Mouse (Mus musculus) right cerebral cortex, adult 18-20 months (tissue): Measurements from ENCODE around the gene Rps15a.

Source experiments
- DNase-seq: peaks from one replicate; pipeline ENCODE4 v3.0.0; 2022; ENCODE audit warnings: mixed read lengths

The Rps15a gene

DNA sequence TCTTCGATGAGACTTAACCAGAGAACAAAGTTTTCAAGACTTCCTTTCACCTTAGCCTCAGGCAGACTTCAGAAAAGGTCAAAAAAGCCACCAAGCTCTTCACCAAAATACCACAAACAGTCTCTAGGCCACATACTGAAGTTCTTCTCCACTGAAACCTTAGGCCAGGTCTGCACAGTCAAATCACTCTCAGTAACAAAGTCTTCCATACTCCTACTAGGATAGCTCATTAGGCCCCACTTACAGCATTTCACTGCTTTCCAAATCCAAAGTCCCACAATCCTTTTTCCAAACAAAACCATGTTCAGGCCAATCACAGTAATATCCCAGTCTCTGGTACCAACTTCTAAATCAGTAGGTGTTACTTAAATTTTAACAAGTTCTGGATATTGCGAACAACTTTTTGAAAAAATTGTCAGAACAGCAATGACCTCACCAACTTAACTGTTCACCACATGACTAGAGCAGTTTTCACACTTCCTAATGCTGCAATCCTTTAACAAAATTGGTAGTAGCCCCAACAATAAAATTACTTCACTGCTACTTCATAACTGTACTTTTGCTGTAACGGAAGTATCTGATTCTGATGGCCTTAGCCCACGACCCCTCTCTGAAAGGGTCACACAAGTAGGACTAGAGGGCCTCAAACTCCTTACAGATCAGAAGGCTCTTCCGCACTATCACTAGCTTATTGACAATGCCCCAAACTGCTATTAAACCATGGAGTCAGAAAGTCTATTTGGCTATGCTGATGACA is 2.3 kb downstream of the Rps15a start:
- DNase-seq: no peak

DNA sequence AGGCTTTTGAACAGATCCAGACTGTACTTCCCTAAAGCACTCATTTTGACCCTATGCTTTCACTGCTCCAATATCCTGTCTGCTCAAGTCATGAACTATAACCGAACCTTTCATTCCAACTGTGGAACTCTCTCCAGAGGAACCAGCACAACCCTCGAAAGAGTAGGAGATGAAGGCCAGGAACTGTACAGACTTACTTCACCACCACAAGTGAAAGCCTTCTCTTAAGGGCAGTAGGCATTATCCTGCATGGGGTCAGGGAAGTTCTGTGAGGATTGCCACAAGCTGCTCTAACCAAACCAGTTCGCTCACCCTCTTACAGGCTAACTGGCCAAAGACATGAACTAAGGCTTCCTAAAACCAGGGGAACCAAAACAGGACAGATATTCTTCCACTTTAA is 4.9 kb downstream of the Rps15a start:
- DNase-seq: no peak

- no peak for DNase-seq
These were observed 8.3 kb downstream of the Rps15a start for GRCm38 (mm10) chr7:118107671-118108070.

GRCm38 (mm10) chr7:118104458-118105052 is 11.4 kb downstream of the Rps15a start:
- DNase-seq: peak; percentile 29

- no peak for DNase-seq
These were observed 12.3 kb downstream of the Rps15a start for GRCm38 (mm10) chr7:118103462-118104379.

DNA sequence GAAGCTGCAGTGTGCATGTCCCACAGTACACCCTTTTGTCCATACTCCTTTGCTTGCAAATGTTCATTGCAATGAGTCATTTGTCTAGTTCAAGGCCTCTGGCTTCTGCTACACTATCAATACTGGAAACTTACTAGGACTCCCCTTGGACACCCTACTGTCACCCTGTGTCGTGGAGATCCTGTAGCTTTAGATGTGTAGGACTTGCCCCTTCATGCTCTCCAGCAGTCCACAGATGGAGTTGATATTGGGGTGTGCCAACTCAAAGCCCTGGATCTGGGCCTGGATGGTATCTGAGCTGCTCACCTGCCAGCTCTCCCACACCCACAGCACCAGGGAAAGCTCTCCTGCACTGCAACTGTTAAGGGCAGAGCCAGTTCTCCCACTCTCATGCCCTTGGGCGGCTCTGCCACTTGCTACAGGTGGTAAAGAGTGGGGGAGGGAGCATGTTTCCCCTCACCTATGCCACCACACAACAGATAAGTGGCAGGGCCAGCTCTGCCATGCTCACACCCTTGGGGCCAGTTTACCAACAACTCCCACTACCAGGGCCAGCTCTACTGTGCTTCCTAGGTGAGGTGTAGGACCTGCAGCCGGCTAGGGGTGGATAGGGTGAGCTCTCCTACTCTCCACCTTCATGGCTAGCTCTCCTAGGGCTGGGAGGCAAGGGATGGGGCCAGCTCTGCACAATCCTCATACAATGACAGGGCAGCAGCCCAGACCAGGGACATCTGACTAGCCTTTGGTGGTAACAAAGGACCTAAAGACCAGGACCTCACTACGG is 13.1 kb downstream of the Rps15a start:
- DNase-seq: no peak

DNA sequence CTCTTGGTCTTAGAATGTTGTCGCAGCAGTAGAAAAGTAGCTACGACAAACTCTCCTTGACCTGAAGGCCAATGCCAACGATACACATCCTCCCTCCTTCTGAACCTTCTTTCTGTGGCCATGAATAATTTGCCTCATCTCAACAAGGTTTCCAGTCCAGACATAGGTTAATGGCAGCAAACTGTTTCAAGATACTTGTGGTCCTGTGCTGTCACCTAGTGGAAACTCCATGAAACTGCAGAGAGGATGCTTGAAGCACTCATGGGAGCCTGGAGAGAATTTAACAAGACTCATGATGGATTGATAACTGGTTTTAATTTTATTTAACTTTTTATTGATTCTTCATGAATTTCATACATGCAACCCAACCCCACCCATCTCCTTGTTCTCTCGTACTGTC is 13.8 kb downstream of the Rps15a start:
- peak; percentile 38 for DNase-seq

GRCm38 (mm10) chr7:118097615-118098014 is 18.4 kb downstream of the Rps15a start:
- no peak for DNase-seq

GRCm38 (mm10) chr7:118079987-118080386 is 36.0 kb downstream of the Rps15a start:
- no peak for DNase-seq

DNA sequence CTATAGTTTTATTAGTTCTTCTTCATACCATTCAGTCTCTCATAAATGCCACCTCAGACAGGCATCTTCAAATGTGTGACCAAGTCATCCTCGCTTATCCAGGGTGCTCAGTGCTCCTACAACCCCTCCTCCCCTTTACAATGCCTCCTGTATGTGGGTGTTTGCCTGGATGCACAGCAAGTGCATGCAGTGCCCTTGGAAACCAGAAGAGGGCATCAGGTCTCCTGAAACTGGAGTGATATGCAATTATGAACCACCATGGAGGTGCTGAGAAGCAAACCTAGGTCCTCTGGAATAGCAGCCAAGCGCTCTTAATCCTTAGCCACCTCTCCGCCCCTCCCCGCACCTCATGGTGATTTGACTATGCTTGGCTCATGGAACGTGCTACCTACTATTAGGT is 36.9 kb downstream of the Rps15a start:
- no peak for DNase-seq

DNA sequence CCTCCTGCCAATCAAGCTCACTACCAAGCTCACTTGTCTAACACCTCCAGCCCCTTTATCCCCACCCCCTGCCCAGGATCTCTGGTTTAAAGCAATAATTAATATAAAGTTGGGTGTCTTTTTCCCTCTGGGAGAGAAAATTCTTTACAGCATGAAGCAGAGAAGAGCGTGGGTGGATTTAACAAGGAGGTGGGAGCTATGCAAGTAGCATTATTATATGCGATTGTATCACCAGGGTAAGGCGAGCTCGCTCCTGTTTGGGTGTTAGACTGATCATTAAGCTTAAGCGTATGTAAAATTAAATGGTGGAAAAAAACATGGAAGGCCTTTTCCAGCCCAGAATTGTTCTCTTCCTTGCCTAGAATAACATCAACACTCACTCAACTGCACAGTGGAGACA is 48.7 kb downstream of the Rps15a start:
- DNase-seq: peak; percentile 42

DNA sequence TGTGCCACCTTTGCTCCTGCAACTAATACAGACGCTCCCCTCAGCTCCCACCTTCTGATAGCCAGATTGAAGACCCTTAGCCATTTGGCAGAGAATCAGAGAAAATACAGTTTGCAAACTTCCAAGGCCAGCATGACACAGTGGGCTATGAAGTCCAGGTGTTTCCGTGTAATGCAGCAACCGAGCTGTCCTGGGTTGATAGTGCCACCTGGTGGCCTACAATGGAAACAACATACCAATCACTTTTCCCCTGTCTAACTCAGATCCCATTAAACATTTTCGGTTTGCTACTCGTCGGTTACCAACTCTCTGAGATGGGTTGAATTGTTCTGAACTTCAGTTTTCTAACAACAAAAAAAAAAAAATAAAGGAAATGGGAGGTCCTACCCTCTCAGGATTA is 59.7 kb downstream of the Rps15a start:
- DNase-seq: no peak
